Mouse (Mus musculus): ENCODE measurements around the gene Eif3i. TPM values are rescaled to one million over a fixed set of nuclear protein-coding genes. Genes with fewer than 3 reads are reported as not detected.

Eif3i gene
- polyA plus RNA-seq, 1 experiment = 350 TPM

DNA sequence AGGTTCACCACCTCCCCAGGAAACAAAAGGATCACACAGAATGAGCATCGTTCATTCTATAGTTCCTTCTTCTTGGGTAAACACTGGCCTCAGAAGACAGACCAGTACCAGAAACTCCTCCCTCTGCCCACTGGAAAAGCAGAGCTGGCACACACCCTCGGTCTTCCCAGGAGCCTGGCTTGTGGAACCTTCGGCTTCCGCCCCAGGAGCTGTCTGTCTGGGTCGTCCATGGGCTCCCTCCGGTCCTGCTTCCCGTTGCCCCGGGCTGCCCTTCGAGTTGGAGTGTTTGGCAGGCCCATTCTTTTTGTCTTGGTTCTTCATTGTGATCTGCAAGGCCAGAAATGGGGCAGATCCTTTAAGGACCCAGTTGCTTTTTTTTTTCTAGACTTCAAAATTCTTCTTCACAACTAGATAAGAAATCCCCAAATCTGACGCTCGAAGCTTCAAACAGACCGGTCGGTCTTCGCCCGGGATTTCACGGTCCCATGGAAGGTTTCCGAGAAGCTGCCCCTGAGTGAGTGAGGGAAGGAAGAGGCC lies 39.7 kb upstream of the Eif3i start:
- H3K4me1 ChIP-seq (replicated peaks; ENCODE audit: control insufficient read depth, insufficient read depth, low read length) = peaks cover 22% of the 10 kb centered on the region
- H3K36me3 ChIP-seq (ENCODE audit: control insufficient read depth, insufficient read depth, low read length) = peaks cover 33% of the 10 kb centered on the region
- H3K27me3 ChIP-seq (ENCODE audit: control insufficient read depth, insufficient read depth, low read length) = no peaks in the 10 kb centered on the region
- DNase-seq = no peak
- peak overlapping the region; percentile 60 for H3K4me3 ChIP-seq (ENCODE audit: control insufficient read depth, insufficient read depth, low read length)
- TF ChIP-seq CTCF (IDR thresholded peaks at IDR 0.05; ENCODE audit: borderline replicate concordance, control insufficient read depth, extremely low read depth, insufficient read depth, low read length, poor library complexity) (no peak; the same call in 1 of the 2 replicates), POLR2A (IDR thresholded peaks at IDR 0.05; ENCODE audit: control insufficient read depth, extremely low read depth, insufficient read depth, low read length, poor library complexity) (no peak)
- peak overlapping the region; percentile 32; the same call in 1 of the 2 replicates for H3K27ac ChIP-seq (ENCODE audit: control insufficient read depth, insufficient read depth, low read length)
- 2% methylated on average over 17 of the region's 17 CpGs for WGBS

DNA sequence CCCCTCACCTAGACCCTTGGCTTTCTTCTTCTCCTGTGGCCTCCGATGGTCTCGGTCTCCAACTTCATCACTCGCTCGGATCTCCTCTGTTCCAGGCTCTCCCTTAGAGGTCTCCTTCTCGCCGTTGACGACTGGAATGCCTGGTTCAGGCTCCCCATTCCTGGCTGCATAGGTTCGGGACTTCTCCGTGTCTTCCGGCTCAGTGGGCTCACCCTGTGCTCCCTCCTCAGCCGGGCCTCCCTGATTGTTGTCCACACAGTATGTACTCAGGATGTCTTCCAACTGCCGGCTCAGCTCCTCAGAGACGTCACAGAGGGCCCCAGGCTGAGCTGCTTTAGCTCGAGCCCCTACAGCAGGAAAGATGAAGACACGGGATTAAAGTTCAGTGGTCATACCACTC lies 38.8 kb upstream of the Eif3i start:
- 92% methylated on average over 15 of the region's 15 CpGs for WGBS
- H3K27me3 ChIP-seq (ENCODE audit: control insufficient read depth, insufficient read depth, low read length) = no peaks in the 10 kb centered on the region
- H3K27ac ChIP-seq (ENCODE audit: control insufficient read depth, insufficient read depth, low read length) = no peak overlapping the region
- TF ChIP-seq POLR2A (IDR thresholded peaks at IDR 0.05; ENCODE audit: control insufficient read depth, extremely low read depth, insufficient read depth, low read length, poor library complexity) (no peak), CTCF (IDR thresholded peaks at IDR 0.05; ENCODE audit: borderline replicate concordance, control insufficient read depth, extremely low read depth, insufficient read depth, low read length, poor library complexity) (no peak)
- no peak overlapping the region for H3K4me3 ChIP-seq (ENCODE audit: control insufficient read depth, insufficient read depth, low read length)
- peaks cover 39% of the 10 kb centered on the region for H3K36me3 ChIP-seq (ENCODE audit: control insufficient read depth, insufficient read depth, low read length)
- peaks cover 13% of the 10 kb centered on the region for H3K4me1 ChIP-seq (replicated peaks; ENCODE audit: control insufficient read depth, insufficient read depth, low read length)
- no peak for DNase-seq

DNA sequence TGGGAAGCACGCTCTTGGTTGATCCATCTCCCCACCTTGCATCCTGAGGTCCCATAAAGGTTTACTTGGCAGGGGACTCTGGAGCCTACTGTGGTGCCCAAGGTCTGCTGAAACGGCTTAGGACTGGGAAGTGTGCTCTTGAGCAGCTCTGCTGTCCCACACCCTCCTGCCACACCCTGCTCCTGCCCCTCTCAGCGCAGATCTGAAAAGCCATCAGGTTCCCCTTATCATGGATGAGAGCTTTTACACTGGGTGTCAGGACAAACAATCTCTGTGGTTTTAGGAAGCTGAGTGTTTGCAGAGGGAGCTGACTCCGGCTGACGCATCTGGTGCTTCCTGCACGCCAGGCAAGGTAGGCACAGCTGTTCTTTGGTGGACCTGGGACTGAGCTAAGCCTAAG lies 33.4 kb upstream of the Eif3i start:
- TF ChIP-seq CTCF (IDR thresholded peaks at IDR 0.05; ENCODE audit: borderline replicate concordance, control insufficient read depth, extremely low read depth, insufficient read depth, low read length, poor library complexity) = no peak
- Histone ChIP-seq H3K27ac (ENCODE audit: control insufficient read depth, insufficient read depth, low read length) (no peak overlapping the region), H3K4me3 (ENCODE audit: control insufficient read depth, insufficient read depth, low read length) (no peak overlapping the region), H3K4me1 (replicated peaks; ENCODE audit: control insufficient read depth, insufficient read depth, low read length) (no peaks in the 10 kb centered on the region), H3K36me3 (ENCODE audit: control insufficient read depth, insufficient read depth, low read length) (peaks cover 84% of the 10 kb centered on the region), H3K27me3 (ENCODE audit: control insufficient read depth, insufficient read depth, low read length) (no peaks in the 10 kb centered on the region)
- WGBS = 95% methylated on average over 6 of the region's 6 CpGs
- no peak for DNase-seq

DNA sequence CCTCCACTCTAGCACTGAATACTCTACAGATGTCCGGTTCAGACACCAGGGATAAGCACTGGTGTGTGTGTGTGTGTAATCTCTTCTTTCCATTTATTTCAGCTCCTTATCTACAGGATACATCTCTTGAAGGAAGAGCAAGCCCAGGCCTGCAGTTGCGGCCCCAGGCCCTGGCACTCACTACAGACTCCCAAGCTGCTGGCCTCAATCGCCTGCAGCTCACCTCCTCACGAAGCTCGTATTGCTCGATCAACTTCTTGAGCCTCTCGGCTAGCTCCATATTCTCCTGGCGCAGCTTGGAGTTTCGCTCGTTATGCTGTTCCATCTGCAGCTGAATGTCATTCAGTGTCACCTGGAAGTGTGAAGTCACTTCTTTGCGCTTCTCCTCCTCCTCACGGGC lies 31.4 kb upstream of the Eif3i start:
- WGBS = 93% methylated on average over 12 of the region's 12 CpGs
- TF ChIP-seq POLR2A (IDR thresholded peaks at IDR 0.05; ENCODE audit: control insufficient read depth, extremely low read depth, insufficient read depth, low read length, poor library complexity) = no peak
- no peak for TF ChIP-seq CTCF (IDR thresholded peaks at IDR 0.05; ENCODE audit: borderline replicate concordance, control insufficient read depth, extremely low read depth, insufficient read depth, low read length, poor library complexity)
- Histone ChIP-seq H3K36me3 (ENCODE audit: control insufficient read depth, insufficient read depth, low read length) (peaks cover 83% of the 10 kb centered on the region), H3K4me3 (ENCODE audit: control insufficient read depth, insufficient read depth, low read length) (no peak overlapping the region), H3K4me1 (replicated peaks; ENCODE audit: control insufficient read depth, insufficient read depth, low read length) (no peaks in the 10 kb centered on the region), H3K27me3 (ENCODE audit: control insufficient read depth, insufficient read depth, low read length) (no peaks in the 10 kb centered on the region), H3K27ac (ENCODE audit: control insufficient read depth, insufficient read depth, low read length) (no peak overlapping the region)
- DNase-seq = no peak

DNA sequence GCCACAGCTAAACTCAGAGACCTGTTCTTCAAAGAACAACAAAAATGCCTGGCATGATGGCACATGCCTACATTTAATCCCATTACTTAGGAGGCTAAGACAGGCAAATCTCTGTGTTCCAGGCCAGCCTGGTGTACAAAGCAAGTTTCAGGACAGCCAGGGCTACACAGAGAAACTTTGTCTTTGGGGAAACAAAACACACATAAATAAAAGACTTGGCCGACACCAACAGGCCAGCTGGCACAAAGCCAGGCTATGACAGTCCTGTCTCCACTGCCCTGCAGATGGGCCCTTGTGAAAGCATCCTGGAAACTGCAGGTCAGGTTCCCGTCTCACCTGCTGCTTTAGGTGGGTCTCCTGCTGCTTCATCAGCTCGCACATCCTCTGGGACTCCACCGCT lies 30.5 kb upstream of the Eif3i start:
- TF ChIP-seq POLR2A (IDR thresholded peaks at IDR 0.05; ENCODE audit: control insufficient read depth, extremely low read depth, insufficient read depth, low read length, poor library complexity) (no peak), CTCF (IDR thresholded peaks at IDR 0.05; ENCODE audit: borderline replicate concordance, control insufficient read depth, extremely low read depth, insufficient read depth, low read length, poor library complexity) (no peak)
- no peak overlapping the region for H3K4me3 ChIP-seq (ENCODE audit: control insufficient read depth, insufficient read depth, low read length)
- no peaks in the 10 kb centered on the region for H3K27me3 ChIP-seq (ENCODE audit: control insufficient read depth, insufficient read depth, low read length)
- no peak for DNase-seq
- WGBS = 91% methylated on average over 4 of the region's 4 CpGs
- no peaks in the 10 kb centered on the region for H3K4me1 ChIP-seq (replicated peaks; ENCODE audit: control insufficient read depth, insufficient read depth, low read length)
- no peak overlapping the region for H3K27ac ChIP-seq (ENCODE audit: control insufficient read depth, insufficient read depth, low read length)
- peaks cover 74% of the 10 kb centered on the region for H3K36me3 ChIP-seq (ENCODE audit: control insufficient read depth, insufficient read depth, low read length)

DNA sequence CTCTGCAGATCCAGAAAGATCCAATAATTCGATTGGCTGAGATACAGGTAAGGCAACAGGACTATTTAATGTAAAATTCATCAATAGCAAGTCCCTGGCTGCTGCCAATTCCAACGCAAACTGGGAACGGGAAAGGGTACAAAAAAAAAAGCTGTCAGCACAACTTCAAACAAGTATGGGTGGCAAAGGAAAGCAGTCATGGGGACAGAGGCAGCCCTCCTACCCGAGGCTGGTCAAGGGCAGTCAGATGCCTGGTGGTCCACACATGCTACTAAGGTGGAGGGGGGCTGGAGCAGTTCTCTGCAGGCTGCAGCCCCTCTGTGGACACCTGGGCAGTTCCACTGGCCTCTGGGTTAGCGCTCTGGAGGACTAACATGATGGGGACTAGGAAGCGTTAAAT lies 25.6 kb upstream of the Eif3i start:
- H3K27me3 ChIP-seq (ENCODE audit: control insufficient read depth, insufficient read depth, low read length) = no peaks in the 10 kb centered on the region
- H3K4me1 ChIP-seq (replicated peaks; ENCODE audit: control insufficient read depth, insufficient read depth, low read length) = peaks cover 27% of the 10 kb centered on the region
- WGBS = 85% methylated on average over 6 of the region's 6 CpGs
- no peak for DNase-seq
- TF ChIP-seq POLR2A (IDR thresholded peaks at IDR 0.05; ENCODE audit: control insufficient read depth, extremely low read depth, insufficient read depth, low read length, poor library complexity) = no peak
- TF ChIP-seq CTCF (IDR thresholded peaks at IDR 0.05; ENCODE audit: borderline replicate concordance, control insufficient read depth, extremely low read depth, insufficient read depth, low read length, poor library complexity) = no peak
- no peak overlapping the region for H3K27ac ChIP-seq (ENCODE audit: control insufficient read depth, insufficient read depth, low read length)
- no peak overlapping the region for H3K4me3 ChIP-seq (ENCODE audit: control insufficient read depth, insufficient read depth, low read length)
- peaks cover 36% of the 10 kb centered on the region for H3K36me3 ChIP-seq (ENCODE audit: control insufficient read depth, insufficient read depth, low read length)

DNA sequence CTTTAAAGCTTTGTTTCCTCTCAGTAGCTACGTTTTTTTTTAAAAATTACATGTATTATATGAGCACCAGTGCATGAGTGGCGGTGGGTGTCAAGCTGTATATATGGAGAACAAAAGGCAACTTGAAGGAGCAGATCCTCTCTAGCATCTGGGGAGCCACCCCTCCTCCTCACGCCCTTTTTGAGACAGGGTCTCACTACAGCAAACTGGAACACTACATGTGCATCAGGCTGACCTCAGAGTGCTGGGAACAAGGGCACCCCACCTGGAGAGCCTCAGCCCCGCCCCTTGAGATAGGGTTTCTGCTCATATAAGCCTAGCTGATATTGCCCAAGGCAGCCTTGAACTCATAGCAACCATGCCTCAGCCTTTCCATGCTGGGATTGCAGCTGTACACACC lies 25.0 kb upstream of the Eif3i start:
- TF ChIP-seq POLR2A (IDR thresholded peaks at IDR 0.05; ENCODE audit: control insufficient read depth, extremely low read depth, insufficient read depth, low read length, poor library complexity) (no peak), CTCF (IDR thresholded peaks at IDR 0.05; ENCODE audit: borderline replicate concordance, control insufficient read depth, extremely low read depth, insufficient read depth, low read length, poor library complexity) (no peak)
- Histone ChIP-seq H3K36me3 (ENCODE audit: control insufficient read depth, insufficient read depth, low read length) (peaks cover 31% of the 10 kb centered on the region), H3K4me1 (replicated peaks; ENCODE audit: control insufficient read depth, insufficient read depth, low read length) (peaks cover 27% of the 10 kb centered on the region), H3K4me3 (ENCODE audit: control insufficient read depth, insufficient read depth, low read length) (no peak overlapping the region), H3K27ac (ENCODE audit: control insufficient read depth, insufficient read depth, low read length) (no peak overlapping the region), H3K27me3 (ENCODE audit: control insufficient read depth, insufficient read depth, low read length) (no peaks in the 10 kb centered on the region)
- no peak for DNase-seq
- WGBS = 60% methylated on average over 4 of the region's 4 CpGs

Measured in thymus, adult 2 months (tissue).